8 mouse cellular contexts compared by ENCODE assay signal in the genomic region with DNA sequence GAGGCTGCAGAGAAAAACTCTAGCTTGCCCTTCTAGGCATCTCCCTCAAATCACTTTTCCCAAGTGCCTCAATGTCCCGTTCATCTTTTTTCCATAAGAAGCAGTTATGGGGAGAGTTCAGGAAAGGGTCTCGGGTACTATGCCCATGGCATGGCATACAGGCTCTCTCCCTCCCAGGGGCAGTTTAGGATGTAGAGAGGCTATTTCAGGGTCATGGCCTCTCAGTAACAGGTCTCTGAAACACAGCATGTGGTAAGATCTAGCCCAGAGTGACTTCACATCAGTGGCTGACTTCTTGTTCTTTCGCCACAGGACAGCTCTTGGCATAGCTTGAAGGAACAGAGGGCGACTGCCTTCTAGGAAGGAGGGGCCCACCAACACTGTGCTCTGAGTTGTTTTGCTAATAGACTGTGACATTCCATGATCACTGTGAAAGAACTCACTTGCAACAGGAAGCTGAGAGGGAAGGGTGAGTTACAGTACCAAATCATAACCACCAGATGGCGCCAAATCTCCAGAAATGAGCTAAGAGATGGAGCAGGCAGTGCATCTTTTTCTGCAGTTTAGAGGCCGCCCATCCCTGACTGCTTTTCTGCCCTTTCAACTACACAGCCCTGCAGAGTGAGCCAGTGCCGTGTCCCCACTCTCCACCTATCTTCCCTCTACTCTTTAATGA.
DNase-seq lines count a peak whose midpoint lies in the region; ATAC-seq lines count a peak whose summit lies in the region.

No protein-coding gene starts in this region.

- H3K4me1 ChIP-seq in midbrain, embryonic 10.5 days = peaks cover 10% of the 10 kb centered on the region

- peaks cover 4% of the 10 kb centered on the region for H3K27me3 ChIP-seq in midbrain, embryonic 10.5 days (ENCODE audit: low read depth, poor library complexity, severe bottlenecking)

- ATAC-seq in CD4-positive, CD25-positive, alpha-beta regulatory T cell, adult 4 months = no peak

- H3K27ac ChIP-seq in midbrain, embryonic 10.5 days (replicated peaks) = no peak overlapping the region

- WGBS in midbrain, embryonic 10.5 days = 25% methylated on average over 7 of the region's 7 CpGs

- DNase-seq in CD4-positive, CD25-positive, alpha-beta regulatory T cell, adult 2 months (ENCODE audit: low read depth, low spot score) = peak; percentile 46
- peak; percentile 67 to 86 for DNase-seq in cerebellum, postnatal 4 days (ENCODE audit: low spot score in 2 of 2)
- peak; percentile 65 for DNase-seq in gastrocnemius, adult 18-20 months (ENCODE audit: low spot score)
- peak; percentile 61 for DNase-seq in induced T-regulatory cell, adult 2 months (ENCODE audit: low read depth)
- peak; percentile 28 to 66 for DNase-seq in left cerebral cortex, adult 8-10 months (ENCODE audit: low spot score in 2 of 2)
- peak; percentile 79 for DNase-seq in midbrain, embryonic 10.5 days (ENCODE audit: low spot score)
- DNase-seq in spleen, adult 12 weeks (ENCODE audit: low spot score) = peak; percentile 1

- H3K4me3 ChIP-seq in midbrain, embryonic 10.5 days = no peak overlapping the region

- no peaks in the 10 kb centered on the region for H3K9me3 ChIP-seq in midbrain, embryonic 10.5 days (replicated peaks)

- no peaks in the 10 kb centered on the region for H3K36me3 ChIP-seq in midbrain, embryonic 10.5 days

Comparison
In these comparisons a context has a peak if more than half of its experiments do, and no peak if none do; other contexts are left out.
1. DNase-seq: peak in every context shown above with its lines; median percentile 79 in midbrain, embryonic 10.5 days; 76 in cerebellum, postnatal 4 days; 65 in gastrocnemius, adult 18-20 months; 61 in induced T-regulatory cell, adult 2 months; 47 in left cerebral cortex, adult 8-10 months; 46 in CD4-positive, CD25-positive, alpha-beta regulatory T cell, adult 2 months; 1 in spleen, adult 12 weeks.